Mouse (Mus musculus): ENCODE results near the gene Stk32b. TPM values are rescaled to one million over a fixed set of nuclear protein-coding genes. Genes with fewer than 3 reads are reported as not detected.

Gene Stk32b
- polyA plus RNA-seq, 1 experiment from 2014 or later, result 0.43 TPM

- 52% methylated on average over 7 of the region's 7 CpGs for WGBS
- H3K9me3 ChIP-seq (ENCODE audit: low read depth, low read length), result no peaks in the 10 kb centered on the region
- H3K36me3 ChIP-seq (ENCODE audit: insufficient read depth), result no peaks in the 10 kb centered on the region
- DNase-seq, result peak; percentile 43
- TF ChIP-seq CTCF (IDR thresholded peaks at IDR 0.05; ENCODE audit: low read depth), result peak; percentile 50
- H3K27ac ChIP-seq (ENCODE audit: low read depth), result no peak overlapping the region
- no peak for ATAC-seq (ENCODE audit: insufficient read depth)
- no peak overlapping the region for H3K9ac ChIP-seq
- H3K4me2 ChIP-seq, result no peak overlapping the region
- no peaks in the 10 kb centered on the region for H3K27me3 ChIP-seq (ENCODE audit: insufficient read depth, low read length)
- no peak overlapping the region for H3K4me3 ChIP-seq (ENCODE audit: low read depth, low read length)
- H3K4me1 ChIP-seq (ENCODE audit: insufficient read depth), result no peaks in the 10 kb centered on the region
Measured at GRCm38 (mm10) chr5:37736213-37736612, 19.2 kb upstream of the Stk32b start.

DNA sequence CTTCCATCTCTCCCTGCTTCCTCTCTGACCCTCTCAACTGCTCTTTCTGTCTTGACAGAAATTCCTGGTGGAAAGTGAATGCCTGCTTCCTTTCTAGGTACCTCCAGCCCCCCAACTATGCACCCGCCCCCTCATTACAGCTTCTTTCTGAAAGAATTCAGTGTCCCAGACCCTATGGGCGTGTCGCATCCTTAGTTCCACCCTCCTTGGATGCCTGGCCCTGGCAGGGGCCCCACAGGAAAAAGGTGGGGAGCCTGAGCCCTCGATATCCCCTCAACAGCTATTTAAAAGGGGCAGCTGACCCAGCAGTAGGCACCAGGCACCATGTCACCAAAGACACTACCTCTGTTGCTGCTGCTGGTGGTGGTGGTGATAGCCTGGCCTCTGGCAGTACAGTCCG is 18.3 kb upstream of the Stk32b start, which contains the start of gene Cytl1:
Gene Cytl1, plus strand, starts transcription at position 296 of the 400 bp plus-strand sequence.
- H3K4me1 ChIP-seq (ENCODE audit: insufficient read depth), result no peaks in the 10 kb centered on the region
- 0 out of 2 replicates have a peak within 1 kb of the TSS, but pooled peaks have one; percentile 18 for H3K4me2 ChIP-seq
- DNase-seq, result peak; percentile 21
- no peak for ATAC-seq (ENCODE audit: insufficient read depth)
- H3K36me3 ChIP-seq (ENCODE audit: insufficient read depth), result no peaks in the 10 kb centered on the region
- no peak for TF ChIP-seq CTCF (IDR thresholded peaks at IDR 0.05; ENCODE audit: low read depth)
- H3K27ac ChIP-seq (ENCODE audit: low read depth), result no peak within 1 kb of the TSS
- H3K4me3 ChIP-seq (ENCODE audit: low read depth, low read length), result no peak within 1 kb of the TSS
- no peak within 1 kb of the TSS for H3K9ac ChIP-seq
- no peaks in the 10 kb centered on the region for H3K27me3 ChIP-seq (ENCODE audit: insufficient read depth, low read length)
- H3K9me3 ChIP-seq (ENCODE audit: low read depth, low read length), result no peaks in the 10 kb centered on the region
- 28% methylated on average over 5 of the region's 5 CpGs for WGBS

GRCm38 (mm10) chr5:37730781-37731180 is 13.8 kb upstream of the Stk32b start:
- no peak for ATAC-seq (ENCODE audit: insufficient read depth)
- H3K4me1 ChIP-seq (ENCODE audit: insufficient read depth), result no peaks in the 10 kb centered on the region
- H3K27me3 ChIP-seq (ENCODE audit: insufficient read depth, low read length), result no peaks in the 10 kb centered on the region
- H3K4me3 ChIP-seq (ENCODE audit: low read depth, low read length), result no peak overlapping the region
- WGBS, result 76% methylated on average over 2 of the region's 2 CpGs
- H3K36me3 ChIP-seq (ENCODE audit: insufficient read depth), result no peaks in the 10 kb centered on the region
- no peak overlapping the region for H3K27ac ChIP-seq (ENCODE audit: low read depth)
- H3K9ac ChIP-seq, result no peak overlapping the region
- no peak for DNase-seq
- no peaks in the 10 kb centered on the region for H3K9me3 ChIP-seq (ENCODE audit: low read depth, low read length)
- no peak for TF ChIP-seq CTCF (IDR thresholded peaks at IDR 0.05; ENCODE audit: low read depth)
- no peak overlapping the region for H3K4me2 ChIP-seq

DNA sequence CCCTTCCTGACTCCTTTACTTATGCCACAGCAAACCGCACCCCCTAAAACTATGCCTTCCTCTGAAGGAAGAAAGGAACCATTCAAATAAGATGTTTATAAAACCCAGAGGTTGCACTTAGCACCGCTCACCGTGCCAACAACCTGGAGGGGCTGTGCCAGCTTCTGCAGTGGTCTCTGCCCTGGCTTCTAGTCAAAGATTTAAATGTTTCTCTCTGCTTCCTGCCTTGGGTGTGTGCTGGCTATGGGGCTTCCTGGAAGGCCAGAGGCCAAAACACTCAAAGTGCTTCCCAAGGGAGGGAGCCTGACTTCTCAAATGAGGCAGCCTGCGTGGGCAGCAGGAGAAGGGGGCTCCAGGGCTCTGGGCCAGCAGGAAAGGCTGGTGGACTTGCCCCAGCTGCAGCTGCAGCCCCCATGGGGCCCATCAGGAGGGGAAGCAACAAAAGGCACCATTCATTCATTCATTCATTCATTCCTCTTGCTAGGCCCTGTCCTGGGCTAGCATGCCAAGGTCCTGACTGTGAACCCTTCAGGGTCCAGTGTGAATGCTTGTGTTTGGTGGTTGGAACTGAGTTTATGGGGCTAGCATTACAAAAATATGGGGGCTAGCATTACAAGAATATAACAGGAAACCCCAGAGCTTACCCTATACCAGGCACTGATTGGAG is 8.4 kb upstream of the Stk32b start:
- no peak overlapping the region for H3K27ac ChIP-seq (ENCODE audit: low read depth)
- no peak overlapping the region for H3K4me2 ChIP-seq
- H3K4me3 ChIP-seq (ENCODE audit: low read depth, low read length), result no peak overlapping the region
- DNase-seq, result peak; percentile 2
- H3K36me3 ChIP-seq (ENCODE audit: insufficient read depth), result no peaks in the 10 kb centered on the region
- no peaks in the 10 kb centered on the region for H3K4me1 ChIP-seq (ENCODE audit: insufficient read depth)
- TF ChIP-seq CTCF (IDR thresholded peaks at IDR 0.05; ENCODE audit: low read depth), result no peak
- H3K27me3 ChIP-seq (ENCODE audit: insufficient read depth, low read length), result no peaks in the 10 kb centered on the region
- ATAC-seq (ENCODE audit: insufficient read depth), result no peak
- WGBS, result 58% methylated on average over 4 of the region's 4 CpGs
- no peak overlapping the region for H3K9ac ChIP-seq
- no peaks in the 10 kb centered on the region; the same call in 1 of the 2 replicates for H3K9me3 ChIP-seq (ENCODE audit: low read depth, low read length)

- WGBS, result 12% methylated on average over 6 of the region's 6 CpGs
- no peak for DNase-seq
- Histone ChIP-seq H3K9me3 (ENCODE audit: low read depth, low read length) (no peaks in the 10 kb centered on the region; the same call in 1 of the 2 replicates), H3K27me3 (ENCODE audit: insufficient read depth, low read length) (peaks cover 18% of the 10 kb centered on the region; the same call in 1 of the 2 replicates), H3K4me3 (ENCODE audit: low read depth, low read length) (no peak overlapping the region), H3K4me1 (ENCODE audit: insufficient read depth) (no peaks in the 10 kb centered on the region), H3K36me3 (ENCODE audit: insufficient read depth) (no peaks in the 10 kb centered on the region), H3K9ac (no peak overlapping the region), H3K4me2 (no peak overlapping the region), H3K27ac (ENCODE audit: low read depth) (no peak overlapping the region)
- no peak for TF ChIP-seq CTCF (IDR thresholded peaks at IDR 0.05; ENCODE audit: low read depth)
- ATAC-seq (ENCODE audit: insufficient read depth), result no peak
Measured at GRCm38 (mm10) chr5:37720670-37721069, 3.7 kb upstream of the Stk32b start.

- Histone ChIP-seq H3K9ac (peak overlapping the region; percentile 26; the same call in 1 of the 2 replicates), H3K27me3 (ENCODE audit: insufficient read depth, low read length) (peaks cover 18% of the 10 kb centered on the region; the same call in 1 of the 2 replicates)
- peak; percentile 43 for ATAC-seq (ENCODE audit: insufficient read depth)
Measured at GRCm38 (mm10) chr5:37717384-37717963, 503 bp upstream of the Stk32b start.

GRCm38 (mm10) chr5:37709257-37709904 is 7.6 kb downstream of the Stk32b start:
- no peak overlapping the region for H3K4me3 ChIP-seq (ENCODE audit: low read depth, low read length)
- WGBS, result 63% methylated on average over 5 of the region's 5 CpGs
- no peak for TF ChIP-seq CTCF (IDR thresholded peaks at IDR 0.05; ENCODE audit: low read depth)
- no peak overlapping the region for H3K9ac ChIP-seq
- H3K9me3 ChIP-seq (ENCODE audit: low read depth, low read length), result no peaks in the 10 kb centered on the region
- no peaks in the 10 kb centered on the region for H3K27me3 ChIP-seq (ENCODE audit: insufficient read depth, low read length)
- DNase-seq, result no peak
- H3K36me3 ChIP-seq (ENCODE audit: insufficient read depth), result no peaks in the 10 kb centered on the region
- no peaks in the 10 kb centered on the region for H3K4me1 ChIP-seq (ENCODE audit: insufficient read depth)
- H3K27ac ChIP-seq (ENCODE audit: low read depth), result no peak overlapping the region
- H3K4me2 ChIP-seq, result no peak overlapping the region
- no peak for ATAC-seq (ENCODE audit: insufficient read depth)

More at GRCm38 (mm10) chr5:37717384-37717963, 503 bp upstream of the Stk32b start:
- no peaks in the 10 kb centered on the region for H3K9me3 ChIP-seq (ENCODE audit: low read depth, low read length)
- H3K4me3 ChIP-seq (ENCODE audit: low read depth, low read length), result peak overlapping the region; percentile 38
- no peak overlapping the region for H3K27ac ChIP-seq (ENCODE audit: low read depth)
- no peaks in the 10 kb centered on the region for H3K4me1 ChIP-seq (ENCODE audit: insufficient read depth)
- peak; percentile 59 for DNase-seq
- H3K4me2 ChIP-seq, result peak overlapping the region; percentile 73
- H3K36me3 ChIP-seq (ENCODE audit: insufficient read depth), result no peaks in the 10 kb centered on the region
- TF ChIP-seq CTCF (IDR thresholded peaks at IDR 0.05; ENCODE audit: low read depth), result peak; percentile 75
- WGBS, result 0% methylated on average over 14 of the region's 14 CpGs

Measured in lung, embryonic 14.5 days (tissue).